Mouse (Mus musculus) effector memory CD4-positive, alpha-beta T cell, adult 5 months (primary cell): ENCODE results near the gene Smtnl1. TPM values are rescaled to one million over a fixed set of nuclear protein-coding genes. Genes with fewer than 3 reads are reported as not detected.

ENCODE experiments used
- polyA plus RNA-seq: library from polyadenylated mRNA; unstranded; fragments of 100-300 nt; shearing (Covaris generic); gene quantifications from one replicate; pipeline ENCODE4 v1.2.1, GENCODE M21; 2017

Smtnl1 gene
- polyA plus RNA-seq: not detected

DNA sequence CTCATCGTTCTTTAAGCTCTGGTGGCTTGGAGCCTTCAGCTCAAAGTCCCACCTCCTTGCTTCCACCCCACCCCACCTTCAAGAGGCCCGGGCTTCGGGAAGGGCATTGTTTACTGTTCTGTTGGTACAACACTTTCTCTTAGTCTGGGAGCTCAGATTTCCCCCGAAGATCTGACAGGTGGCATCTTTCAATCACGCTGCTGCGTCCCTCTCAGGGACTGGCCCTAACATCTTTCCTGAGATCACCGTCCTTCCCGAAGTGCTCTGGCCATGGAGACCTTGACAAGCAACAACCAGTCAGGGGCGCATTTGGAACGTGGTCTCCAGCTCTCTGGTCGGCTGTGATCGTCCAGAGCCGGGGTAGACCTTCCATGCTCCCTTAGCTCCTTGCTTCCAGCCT is at the start of gene Smtnl1:
Gene Smtnl1 (minus strand): TSS at position 101 of the 400 bp plus-strand sequence.

DNA sequence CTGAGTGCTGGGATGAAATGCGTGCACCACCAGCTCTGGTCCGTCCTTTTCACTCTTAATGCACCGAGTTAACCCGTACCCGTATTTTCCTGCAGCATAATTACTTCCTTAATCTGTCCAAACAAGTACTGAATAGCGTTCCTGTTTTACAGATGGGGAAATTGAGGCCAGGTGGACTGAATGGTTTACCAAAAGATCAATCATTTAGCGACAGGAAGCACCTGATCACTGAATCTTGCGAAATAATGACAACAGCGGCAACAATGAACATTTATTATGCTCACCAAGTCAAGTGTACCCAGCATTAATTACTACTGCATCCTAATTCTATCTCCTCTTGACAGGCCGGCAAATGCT is 16.1 kb upstream of the Smtnl1 start, which contains the start of gene Slc43a1:
Gene Slc43a1 (plus strand): TSS at position 258 of the 357 bp plus-strand sequence.

DNA sequence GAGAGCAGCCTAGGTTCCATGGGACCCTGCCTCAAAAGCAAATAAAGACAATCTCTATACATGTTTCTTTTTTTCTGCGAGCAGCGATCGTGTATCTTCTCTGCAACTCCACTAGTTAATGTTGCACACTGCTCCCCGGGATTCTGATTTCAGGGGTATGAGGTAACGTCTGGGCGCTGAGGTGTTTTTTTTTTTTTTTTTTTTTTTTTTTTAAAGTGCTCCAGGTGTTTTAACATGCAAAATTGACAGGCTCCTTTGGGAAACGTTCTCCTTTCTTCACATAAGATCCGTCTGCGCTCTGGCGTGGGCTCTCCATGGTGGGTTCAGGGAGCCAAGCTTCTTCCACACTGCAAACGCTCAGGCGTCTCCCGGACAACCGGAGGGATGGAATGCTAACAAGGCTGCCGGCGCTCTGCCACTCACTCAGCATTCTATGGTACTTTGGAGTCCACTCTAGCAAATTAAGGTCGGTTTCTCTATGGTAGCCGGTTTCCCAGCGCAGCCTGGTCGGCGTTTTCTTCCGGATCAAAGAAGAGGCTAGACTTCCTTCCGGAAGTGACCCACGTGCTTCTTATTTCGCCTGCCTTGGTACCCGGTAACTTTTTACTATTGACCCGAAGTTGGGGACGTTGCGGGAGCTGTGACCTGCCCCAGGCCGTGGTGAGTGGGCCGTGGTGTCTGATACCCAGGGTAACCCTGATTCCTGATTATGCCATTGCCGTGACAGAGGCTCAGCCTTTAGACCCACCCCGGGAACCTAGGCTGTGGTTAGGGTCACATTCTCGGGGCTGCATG is 4.2 kb upstream of the Smtnl1 start, which contains the start of gene Timm10:
Gene Timm10 (plus strand): TSS at position 510 of the 795 bp plus-strand sequence.

DNA sequence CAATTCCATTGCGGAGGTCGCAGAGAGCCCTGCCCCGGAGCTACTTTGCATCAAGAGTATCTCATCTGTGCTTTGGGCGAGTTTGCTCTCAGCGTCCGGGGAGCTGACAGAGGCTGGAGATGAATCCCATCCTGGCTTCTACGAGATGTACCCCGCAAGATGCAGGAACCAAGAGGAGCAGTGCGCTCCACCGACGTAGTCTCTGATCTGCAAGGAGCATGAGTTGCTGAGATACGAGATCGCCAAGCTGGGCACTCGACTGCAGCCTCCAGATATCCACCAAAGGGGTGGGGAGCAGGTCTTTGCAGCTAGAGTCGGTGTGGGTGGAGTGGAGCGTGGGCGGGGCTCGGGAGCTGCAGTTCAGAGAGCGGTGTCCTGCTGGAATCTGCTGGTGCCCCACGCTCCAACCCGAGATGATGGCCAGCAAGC is 23.9 kb downstream of the Smtnl1 start, which contains the start of gene Ube2l6:
Gene Ube2l6 (plus strand): TSS at position 336 of the 429 bp plus-strand sequence.

DNA sequence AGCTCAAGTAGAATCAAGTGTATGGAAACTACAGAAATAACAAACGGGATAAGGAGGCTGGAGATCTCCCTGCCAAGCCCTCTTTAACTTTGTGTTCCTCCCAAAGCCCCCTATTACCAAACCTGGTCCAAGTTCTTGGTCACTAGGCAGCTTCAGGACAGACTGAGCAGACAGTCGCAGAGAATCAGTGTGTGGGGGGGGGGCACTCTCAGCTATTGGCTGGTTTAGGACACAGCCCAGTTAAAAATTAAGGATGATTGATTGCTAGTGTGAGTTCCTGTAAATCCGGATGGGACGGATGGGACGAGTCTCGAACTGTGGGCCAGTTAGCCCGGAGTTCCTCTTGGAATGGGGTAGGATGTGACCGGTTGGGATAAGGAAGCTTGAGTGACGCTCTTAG is 47.2 kb downstream of the Smtnl1 start, which contains the start of gene Serping1:
Gene Serping1 (minus strand): TSS at position 204 of the 400 bp plus-strand sequence.

Other genes starting within 250 kb of the Smtnl1 start
- gene Ctnnd1, start 171.9 kb downstream of the Smtnl1 start, polyA plus RNA-seq: 0.29 TPM
- gene Btbd18, start 163.6 kb downstream of the Smtnl1 start, polyA plus RNA-seq: not detected
- gene Selenoh, start 151.9 kb downstream of the Smtnl1 start, polyA plus RNA-seq: 49.8 TPM
- not detected for gene Gm28635, start 144.6 kb downstream of the Smtnl1 start, polyA plus RNA-seq
- 14.3 TPM for gene Med19, start 144.2 kb downstream of the Smtnl1 start, polyA plus RNA-seq
- 45.2 TPM for gene Tmx2, start 143.5 kb downstream of the Smtnl1 start, polyA plus RNA-seq
- gene Zdhhc5, start 107.5 kb downstream of the Smtnl1 start, polyA plus RNA-seq: 50.4 TPM
- 75.6 TPM for gene Clp1, start 95.3 kb downstream of the Smtnl1 start, polyA plus RNA-seq
- 1.5 TPM for gene Ypel4, start 88.6 kb downstream of the Smtnl1 start, polyA plus RNA-seq
- not detected for gene Gm19426, start 79.0 kb downstream of the Smtnl1 start, polyA plus RNA-seq
- not detected for gene Serping1, start 47.2 kb downstream of the Smtnl1 start, polyA plus RNA-seq
- gene Ube2l6, start 23.8 kb downstream of the Smtnl1 start, polyA plus RNA-seq: 3.2 TPM
- gene Timm10, start 4.3 kb upstream of the Smtnl1 start, polyA plus RNA-seq: 13.5 TPM
- 11.1 TPM for gene Slc43a1, start 16.2 kb upstream of the Smtnl1 start, polyA plus RNA-seq
- gene Rtn4rl2, start 64.1 kb upstream of the Smtnl1 start, polyA plus RNA-seq: not detected
- 1.0 TPM for gene Slc43a3, start 113.9 kb upstream of the Smtnl1 start, polyA plus RNA-seq
- gene Prg2, start 157.8 kb upstream of the Smtnl1 start, polyA plus RNA-seq: not detected
- gene Prg3, start 165.6 kb upstream of the Smtnl1 start, polyA plus RNA-seq: not detected
- gene Ssrp1, start 214.6 kb upstream of the Smtnl1 start, polyA plus RNA-seq: 159 TPM
- not detected for gene P2rx3, start 214.8 kb upstream of the Smtnl1 start, polyA plus RNA-seq
- 12.3 TPM for gene Tnks1bp1, start 225.4 kb upstream of the Smtnl1 start, polyA plus RNA-seq